Mouse (Mus musculus) forebrain, embryonic 11.5 days (tissue): ENCODE data around the gene Borcs7. TPM values are rescaled to one million over a fixed set of nuclear protein-coding genes. Genes with fewer than 3 reads are reported as not detected.

ENCODE experiments used
- ATAC-seq: fragments of 200-750 bp; cut with Nextera tagmentation; replicated peaks from 2 replicates; pipeline ENCODE4 v1.8.0; 2017; ENCODE audit warnings: moderate TSS enrichment; ENCODE audit not compliant: low FRiP score
- DNase-seq: peaks from one replicate; pipeline ENCODE4 v3.0.0-alpha.2; 2017; ENCODE audit warnings: low spot score
- H3K27ac ChIP-seq: fragments of 300-500 bp; sonication (generic); 2 replicates; pipeline ENCODE4 v1.5.1; 2014; ENCODE audit warnings: low read depth, low read length
- H3K27me3 ChIP-seq: fragments of 300-500 bp; sonication (generic); 2 replicates; pipeline ENCODE4 v1.6.1; 2014; ENCODE audit warnings: mild to moderate bottlenecking, low read length, mixed read lengths; ENCODE audit not compliant: control insufficient read depth, insufficient read depth
- H3K36me3 ChIP-seq: fragments of 300-500 bp; sonication (generic); 2 replicates; pipeline ENCODE4 v1.6.1; 2014; ENCODE audit warnings: mild to moderate bottlenecking, low read length, moderate library complexity, mixed read lengths; ENCODE audit not compliant: control insufficient read depth, insufficient read depth
- H3K4me1 ChIP-seq: fragments of 300-500 bp; sonication (generic); replicated peaks from 2 replicates; pipeline ENCODE4 v1.6.1; 2014; ENCODE audit warnings: low read length, mixed read lengths; ENCODE audit not compliant: control insufficient read depth, insufficient read depth
- H3K4me2 ChIP-seq: fragments of 300-500 bp; sonication (generic); 2 replicates; pipeline ENCODE4 v1.6.1; 2014; ENCODE audit warnings: low read depth, mild to moderate bottlenecking, low read length, moderate library complexity, mixed read lengths; ENCODE audit not compliant: severe bottlenecking
- H3K4me3 ChIP-seq: fragments of 300-500 bp; sonication (generic); 2 replicates; pipeline ENCODE4 v1.5.1; 2014; ENCODE audit warnings: low read depth, low read length
- H3K9ac ChIP-seq: fragments of 300-500 bp; sonication (generic); 2 replicates; pipeline ENCODE4 v1.6.1; 2014; ENCODE audit warnings: low read length
- H3K9me3 ChIP-seq: fragments of 300-500 bp; sonication (generic); 2 replicates; pipeline ENCODE4 v1.6.1; 2016; ENCODE audit warnings: low read length, mixed read lengths; ENCODE audit not compliant: control insufficient read depth
- WGBS: fragments of 180-500 bp; shearing (Covaris S2); extraction: QIAGEN DNeasy Blood & Tissue Kit; methylation state at CpG from one replicate; pipeline ENCODE4 v1.1.7; 2014; 5-methylcytosine and 5-hydroxymethylcytosine counted together
- polyA plus RNA-seq: library from polyadenylated mRNA; unstranded; fragments of >200 nt; fragmentation: Nextera tagmentation; extraction: Ambion mirVana; gene quantifications from 2 replicates; pipeline ENCODE4 v1.2.1, GENCODE M21; 2014

Borcs7 gene
- polyA plus RNA-seq, 1 experiment from 2014 or later: 11.3 TPM

- DNase-seq: no peak
- Histone ChIP-seq H3K4me3 (no peak overlapping the region), H3K27ac (no peak overlapping the region), H3K9ac (no peak overlapping the region), H3K4me2 (no peak overlapping the region), H3K36me3 (no peaks in the 10 kb centered on the region), H3K9me3 (no peaks in the 10 kb centered on the region), H3K4me1 (peaks cover 12% of the 10 kb centered on the region), H3K27me3 (no peaks in the 10 kb centered on the region)
- WGBS: 82% methylated on average over 12 of the region's 12 CpGs
- no peak for ATAC-seq
These were observed 43.6 kb upstream of the Borcs7 start for GRCm38 (mm10) chr19:46646041-46646481.

GRCm38 (mm10) chr19:46647254-46647653 is 42.5 kb upstream of the Borcs7 start:
- H3K27me3 ChIP-seq: no peaks in the 10 kb centered on the region
- no peak overlapping the region for H3K4me2 ChIP-seq
- no peak for ATAC-seq
- 85% methylated on average over 3 of the region's 3 CpGs for WGBS
- DNase-seq: no peak
- no peak overlapping the region for H3K27ac ChIP-seq
- H3K4me3 ChIP-seq: no peak overlapping the region
- H3K36me3 ChIP-seq: peaks cover 2% of the 10 kb centered on the region; the same call in 1 of the 2 replicates
- peaks cover 12% of the 10 kb centered on the region for H3K4me1 ChIP-seq
- H3K9me3 ChIP-seq: no peaks in the 10 kb centered on the region
- no peak overlapping the region for H3K9ac ChIP-seq

GRCm38 (mm10) chr19:46647850-46648249 is 41.9 kb upstream of the Borcs7 start:
- Histone ChIP-seq H3K9me3 (no peaks in the 10 kb centered on the region), H3K9ac (no peak overlapping the region), H3K27ac (no peak overlapping the region), H3K27me3 (no peaks in the 10 kb centered on the region), H3K4me3 (no peak overlapping the region), H3K36me3 (peaks cover 4% of the 10 kb centered on the region; the same call in 1 of the 2 replicates), H3K4me1 (peaks cover 12% of the 10 kb centered on the region), H3K4me2 (no peak overlapping the region)
- 88% methylated on average over 8 of the region's 8 CpGs for WGBS
- DNase-seq: no peak
- ATAC-seq: no peak

- Histone ChIP-seq H3K4me3 (no peak overlapping the region), H3K36me3 (peaks cover 4% of the 10 kb centered on the region; the same call in 1 of the 2 replicates), H3K4me1 (peaks cover 12% of the 10 kb centered on the region), H3K9me3 (no peaks in the 10 kb centered on the region), H3K9ac (no peak overlapping the region), H3K27me3 (no peaks in the 10 kb centered on the region), H3K27ac (no peak overlapping the region), H3K4me2 (no peak overlapping the region)
- 95% methylated on average over 14 of the region's 14 CpGs for WGBS
- ATAC-seq (no peak), DNase-seq (no peak)
These were observed 41.1 kb upstream of the Borcs7 start for GRCm38 (mm10) chr19:46648565-46648964.

- Histone ChIP-seq H3K27me3 (no peaks in the 10 kb centered on the region), H3K4me2 (no peak overlapping the region), H3K4me3 (no peak overlapping the region), H3K4me1 (no peaks in the 10 kb centered on the region), H3K9me3 (no peaks in the 10 kb centered on the region), H3K36me3 (peaks cover 4% of the 10 kb centered on the region; the same call in 1 of the 2 replicates), H3K27ac (no peak overlapping the region), H3K9ac (no peak overlapping the region)
- no peak for ATAC-seq
- 91% methylated on average over 5 of the region's 5 CpGs for WGBS
- DNase-seq: no peak
These were observed 36.5 kb upstream of the Borcs7 start for GRCm38 (mm10) chr19:46653188-46653587.

- Histone ChIP-seq H3K9me3 (no peaks in the 10 kb centered on the region), H3K4me3 (no peak overlapping the region), H3K4me1 (no peaks in the 10 kb centered on the region), H3K36me3 (peaks cover 4% of the 10 kb centered on the region; the same call in 1 of the 2 replicates), H3K9ac (no peak overlapping the region), H3K27me3 (no peaks in the 10 kb centered on the region), H3K4me2 (no peak overlapping the region), H3K27ac (no peak overlapping the region)
- DNase-seq (no peak), ATAC-seq (no peak)
- 94% methylated on average over 14 of the region's 14 CpGs for WGBS
These were observed 36.0 kb upstream of the Borcs7 start for GRCm38 (mm10) chr19:46653616-46654235.

GRCm38 (mm10) chr19:46655626-46656025 is 34.1 kb upstream of the Borcs7 start:
- Histone ChIP-seq H3K4me2 (no peak overlapping the region), H3K9ac (no peak overlapping the region), H3K27me3 (no peaks in the 10 kb centered on the region), H3K4me1 (no peaks in the 10 kb centered on the region), H3K4me3 (no peak overlapping the region), H3K36me3 (peaks cover 4% of the 10 kb centered on the region; the same call in 1 of the 2 replicates), H3K27ac (no peak overlapping the region), H3K9me3 (no peaks in the 10 kb centered on the region)
- DNase-seq (no peak), ATAC-seq (no peak)
- 97% methylated on average over 10 of the region's 10 CpGs for WGBS

- no peaks in the 10 kb centered on the region for H3K9me3 ChIP-seq
- H3K27me3 ChIP-seq: no peaks in the 10 kb centered on the region
- no peak overlapping the region for H3K4me2 ChIP-seq
- no peak overlapping the region for H3K9ac ChIP-seq
- H3K36me3 ChIP-seq: peaks cover 4% of the 10 kb centered on the region; the same call in 1 of the 2 replicates
- H3K27ac ChIP-seq: no peak overlapping the region
- H3K4me1 ChIP-seq: no peaks in the 10 kb centered on the region
- no peak for DNase-seq
- 94% methylated on average over 21 of the region's 21 CpGs for WGBS
- no peak for ATAC-seq
- no peak overlapping the region for H3K4me3 ChIP-seq
These were observed 33.4 kb upstream of the Borcs7 start for GRCm38 (mm10) chr19:46656151-46656840.
